Mouse (Mus musculus): Measurements from ENCODE around the gene Phka2.

Gene Phka2

DNA sequence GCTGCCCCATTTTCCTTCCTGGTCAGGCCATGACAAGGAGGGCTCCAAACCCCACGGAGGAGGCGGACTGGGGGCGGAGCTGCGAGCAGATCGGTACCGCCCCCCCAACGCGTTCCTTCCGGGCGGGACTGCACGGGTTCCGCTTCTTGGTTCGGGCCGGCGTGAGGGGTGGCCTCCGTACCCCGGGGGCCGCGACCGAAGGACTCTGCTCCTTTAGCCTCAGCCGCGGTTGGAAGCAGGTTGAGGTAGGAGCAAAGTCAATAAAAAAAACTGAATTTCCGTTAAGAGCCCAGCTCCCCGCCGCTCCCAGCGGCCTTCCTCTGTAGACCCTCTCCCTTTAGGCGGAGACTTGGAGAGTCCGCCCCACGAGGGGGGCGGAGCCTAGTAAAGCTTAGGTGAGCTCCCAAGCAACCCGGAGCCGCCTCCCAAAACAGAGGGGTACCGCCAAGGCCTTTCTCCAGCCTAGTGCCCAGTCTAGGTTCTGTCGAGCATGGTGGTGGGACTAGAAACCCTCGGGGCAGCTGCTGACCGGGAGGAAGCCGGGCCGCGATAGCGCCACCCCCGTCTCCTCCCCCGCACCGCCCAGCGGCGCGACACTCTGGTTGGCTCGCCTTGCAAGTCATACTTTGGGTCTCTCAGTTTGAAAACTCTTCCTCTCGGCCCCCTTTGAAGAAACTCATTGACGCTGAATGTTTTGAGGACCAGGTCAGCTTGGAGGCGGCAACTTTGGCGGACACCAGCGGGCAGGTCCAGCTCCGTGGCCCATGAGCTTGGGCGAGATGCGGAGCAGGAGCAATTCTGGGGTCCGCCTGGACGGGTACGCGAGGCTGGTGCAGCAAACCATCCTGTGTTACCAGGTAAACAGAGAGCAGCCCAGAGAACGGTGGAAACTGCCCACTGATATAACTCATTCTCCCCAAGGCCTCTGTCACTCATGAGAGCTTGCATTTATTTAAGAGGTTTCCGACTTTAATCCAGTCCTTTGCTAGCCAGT is at the start of gene Phka2:
Phka2 (plus strand) TSS at position 119 of the 994 bp plus-strand sequence.
- peak; percentile 97 for ATAC-seq (ENCODE audit: insufficient number of reproducible peaks, low FRiP score, low TSS enrichment)

GRCm38 (mm10) chrX:160455686-160456085 is 46.3 kb upstream of the Phka2 start:
- ATAC-seq (ENCODE audit: insufficient number of reproducible peaks, low FRiP score, low TSS enrichment), result no peak

DNA sequence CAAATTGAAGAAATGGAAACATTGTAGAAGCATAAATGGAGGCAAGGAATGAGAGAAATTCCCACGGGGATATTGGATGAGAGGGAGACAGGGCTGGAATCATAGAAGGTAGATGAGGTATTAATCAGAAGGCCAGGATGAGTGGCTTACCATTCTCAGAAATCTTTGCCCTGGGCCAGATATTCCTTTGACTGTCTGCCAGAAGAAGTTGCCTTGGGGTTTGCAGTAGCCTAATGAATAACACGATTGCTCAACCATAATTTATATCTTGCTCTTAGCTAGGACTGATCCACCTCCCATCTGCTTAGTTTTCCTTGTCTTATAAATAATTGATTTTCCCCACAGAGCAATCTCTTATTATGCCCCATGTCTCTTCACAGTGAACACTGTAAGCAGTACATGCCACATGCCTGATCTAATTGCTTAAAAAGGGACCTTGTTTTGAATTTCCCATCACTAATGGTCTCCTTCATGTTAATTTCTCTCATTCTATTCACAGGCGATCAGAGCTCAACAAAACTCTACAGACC is 30.6 kb upstream of the Phka2 start:
- ATAC-seq (ENCODE audit: insufficient number of reproducible peaks, low FRiP score, low TSS enrichment), result no peak

GRCm38 (mm10) chrX:160489784-160490183 is 12.2 kb upstream of the Phka2 start:
- ATAC-seq (ENCODE audit: insufficient number of reproducible peaks, low FRiP score, low TSS enrichment), result no peak

DNA sequence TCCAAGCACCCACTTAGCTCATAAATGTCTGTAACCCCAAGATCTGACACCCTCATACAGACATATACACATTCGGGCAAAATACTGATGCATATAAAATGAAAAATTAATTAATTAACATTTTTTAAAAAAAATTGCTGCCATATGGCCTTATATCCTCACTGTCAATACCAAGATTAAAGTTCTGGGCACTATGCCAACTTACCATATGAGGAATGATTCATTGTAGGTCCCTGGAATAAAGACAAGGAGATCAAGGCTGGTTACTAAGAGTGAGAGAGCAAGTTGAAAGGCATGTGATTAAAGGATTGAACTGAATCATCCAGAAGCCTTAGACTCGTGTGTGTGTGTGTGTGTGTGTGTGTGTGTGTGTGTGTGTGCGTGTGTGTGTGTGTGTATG is 7.6 kb upstream of the Phka2 start:
- ATAC-seq (ENCODE audit: insufficient number of reproducible peaks, low FRiP score, low TSS enrichment), result no peak; the same call in 1 of the 2 replicates

GRCm38 (mm10) chrX:160494921-160495320 is 7.0 kb upstream of the Phka2 start:
- no peak for ATAC-seq (ENCODE audit: insufficient number of reproducible peaks, low FRiP score, low TSS enrichment)

- ATAC-seq (ENCODE audit: insufficient number of reproducible peaks, low FRiP score, low TSS enrichment), result no peak
These were observed 5.5 kb upstream of the Phka2 start for GRCm38 (mm10) chrX:160496473-160496872.

GRCm38 (mm10) chrX:160501095-160501494 is 871 bp upstream of the Phka2 start:
- no peak for ATAC-seq (ENCODE audit: insufficient number of reproducible peaks, low FRiP score, low TSS enrichment)

DNA sequence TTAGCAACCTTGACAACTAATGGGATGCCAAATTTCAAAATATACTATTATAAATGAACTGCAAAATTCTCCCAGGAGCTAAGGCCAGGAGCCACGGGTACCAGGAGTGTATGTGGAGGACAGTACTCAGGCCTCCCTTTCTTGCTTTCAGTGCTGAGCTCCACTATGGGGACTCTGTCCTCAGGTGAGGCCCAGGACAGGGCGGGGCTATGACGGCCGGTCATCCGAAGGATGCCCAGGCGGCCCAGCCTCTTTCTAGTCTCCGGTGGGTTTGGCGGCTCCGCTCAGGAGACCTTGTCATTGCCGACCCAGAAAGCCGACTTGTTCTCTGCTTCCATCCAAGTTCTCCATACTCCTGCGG is 299 bp upstream of the Phka2 start:
- peak; percentile 87 for ATAC-seq (ENCODE audit: insufficient number of reproducible peaks, low FRiP score, low TSS enrichment)

DNA sequence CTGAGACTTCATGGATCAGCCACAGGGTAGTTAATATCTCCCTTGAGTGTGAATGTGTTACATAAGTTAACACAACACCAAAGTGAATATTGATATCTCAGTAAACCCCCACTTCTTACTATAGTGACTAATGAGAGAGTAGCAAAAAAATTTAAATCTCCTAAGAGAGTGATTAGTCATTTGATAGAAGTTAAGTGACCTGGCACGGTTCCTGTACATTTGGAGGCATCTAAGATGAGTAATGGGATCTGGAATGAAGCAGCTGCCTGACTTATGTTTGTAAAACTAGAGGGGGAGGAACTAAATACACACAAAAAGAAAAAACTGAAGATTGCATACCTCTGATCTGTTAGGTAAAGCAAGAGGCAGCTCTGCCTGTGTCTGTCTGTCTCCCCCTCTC is 7.1 kb downstream of the Phka2 start:
- no peak for ATAC-seq (ENCODE audit: insufficient number of reproducible peaks, low FRiP score, low TSS enrichment)

GRCm38 (mm10) chrX:160510197-160510596 is 8.2 kb downstream of the Phka2 start:
- no peak for ATAC-seq (ENCODE audit: insufficient number of reproducible peaks, low FRiP score, low TSS enrichment)

DNA sequence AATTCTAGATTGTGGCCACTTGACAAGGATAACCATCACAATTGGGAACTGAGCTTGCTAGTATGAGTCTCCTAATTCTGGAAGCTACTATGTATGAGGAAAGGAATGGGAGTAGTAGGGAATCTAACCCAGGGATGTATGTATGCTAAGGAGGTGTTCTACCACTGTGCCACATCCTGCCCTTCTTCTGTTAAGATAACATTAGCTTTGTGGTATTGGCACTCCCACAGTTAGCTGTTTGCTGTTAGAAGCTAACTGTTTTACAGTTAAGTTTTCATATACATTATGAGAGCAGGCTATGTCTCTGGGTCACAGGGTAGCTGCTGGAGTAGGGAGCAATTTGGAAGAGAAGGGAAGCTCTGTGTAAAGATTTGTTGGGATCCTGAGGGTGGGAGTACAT is 14.1 kb downstream of the Phka2 start:
- ATAC-seq (ENCODE audit: insufficient number of reproducible peaks, low FRiP score, low TSS enrichment), result no peak

GRCm38 (mm10) chrX:160542772-160543171 is 40.8 kb downstream of the Phka2 start:
- no peak for ATAC-seq (ENCODE audit: insufficient number of reproducible peaks, low FRiP score, low TSS enrichment)

GRCm38 (mm10) chrX:160548875-160549274 is 46.9 kb downstream of the Phka2 start:
- no peak for ATAC-seq (ENCODE audit: insufficient number of reproducible peaks, low FRiP score, low TSS enrichment)

DNA sequence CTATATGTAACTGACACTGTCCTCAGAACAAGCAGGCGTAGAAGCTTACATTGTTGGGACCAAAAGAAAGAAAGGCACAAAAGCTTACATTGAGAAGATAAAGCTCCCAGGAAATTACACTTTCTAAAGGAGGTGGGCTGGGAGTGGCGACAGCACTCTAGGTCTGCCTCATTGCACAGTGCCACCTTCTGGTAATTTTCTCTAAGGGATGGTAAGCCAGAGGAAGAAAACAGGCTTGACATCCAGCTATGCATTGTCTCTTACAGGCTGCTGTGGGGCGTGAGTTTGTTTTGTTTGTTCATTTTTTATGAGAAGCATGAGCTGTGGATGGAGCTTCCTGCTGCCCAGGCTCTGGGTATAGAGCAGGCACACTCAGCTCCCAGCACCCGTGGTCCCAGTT is 50.1 kb downstream of the Phka2 start:
- ATAC-seq (ENCODE audit: insufficient number of reproducible peaks, low FRiP score, low TSS enrichment), result no peak

DNA sequence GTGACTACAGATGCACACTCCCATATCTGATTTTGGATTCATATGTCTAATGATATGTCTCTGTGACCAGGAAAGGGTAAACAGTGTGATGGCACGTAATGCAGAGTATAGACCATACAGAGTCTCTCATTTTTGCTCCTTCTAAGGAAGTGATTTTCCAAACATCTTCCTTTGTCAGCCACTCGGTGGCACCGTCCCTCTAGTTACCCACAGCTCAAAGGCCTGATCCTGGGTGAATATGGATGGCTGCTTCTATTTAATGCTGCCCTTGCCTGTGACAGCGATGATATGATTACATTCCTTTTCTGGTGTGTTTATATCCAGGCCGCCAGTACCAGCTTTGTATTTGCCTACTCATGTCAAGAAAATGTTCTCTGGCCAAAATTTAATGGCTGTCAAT is 81.6 kb downstream of the Phka2 start:
- no peak for ATAC-seq (ENCODE audit: insufficient number of reproducible peaks, low FRiP score, low TSS enrichment)

DNA sequence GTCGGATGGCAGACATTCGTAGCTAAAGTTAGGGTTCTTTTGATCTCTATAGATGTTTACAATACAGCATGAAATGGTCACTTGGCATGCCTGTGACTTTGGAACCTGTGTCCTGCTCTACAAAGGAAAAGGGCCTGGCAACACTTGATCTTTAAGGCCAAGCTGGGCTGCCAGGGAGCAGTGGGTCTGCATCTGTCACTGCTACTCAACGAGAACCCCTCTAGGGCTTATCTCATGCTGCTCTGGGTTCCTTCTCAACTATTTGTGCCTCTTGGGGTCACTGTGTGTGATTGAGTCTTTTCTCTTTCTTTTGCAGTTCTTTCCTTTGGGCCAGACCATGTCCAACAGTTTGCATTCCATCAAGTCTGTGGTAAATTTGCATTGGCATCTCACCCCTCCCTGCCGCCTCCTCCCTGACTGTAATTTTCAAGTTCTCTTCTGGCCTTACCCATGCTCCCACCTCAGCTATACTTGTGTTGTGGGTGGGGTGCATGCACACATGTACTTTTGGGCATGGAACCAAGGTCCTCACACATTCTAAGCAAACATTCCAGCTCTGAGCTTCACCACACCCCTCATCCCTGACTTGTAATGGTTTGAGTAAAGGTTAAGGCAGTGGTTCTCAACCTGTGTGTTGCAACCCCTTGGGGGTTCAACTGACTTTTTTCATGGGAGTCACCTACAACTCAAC is 82.3 kb downstream of the Phka2 start:
- no peak for ATAC-seq (ENCODE audit: insufficient number of reproducible peaks, low FRiP score, low TSS enrichment)

DNA sequence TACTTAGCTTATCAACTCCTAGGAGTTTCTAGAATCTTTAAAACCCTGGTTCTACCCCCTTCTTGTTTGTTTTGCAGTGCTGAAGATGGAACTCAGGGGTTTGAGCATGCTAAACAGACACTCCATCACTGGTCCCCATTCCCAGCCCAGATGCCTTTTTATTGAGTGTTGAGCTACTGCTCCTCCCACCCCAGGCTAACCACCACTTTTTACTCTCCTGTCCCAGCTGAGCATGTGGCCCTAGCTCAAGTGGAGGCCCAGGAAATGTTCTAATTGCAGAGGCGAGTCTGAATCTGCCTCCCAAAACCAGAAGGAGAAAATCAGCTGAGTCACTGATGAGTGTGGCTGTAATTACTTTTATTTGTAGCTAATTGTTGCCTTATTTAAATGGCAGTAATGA is 83.1 kb downstream of the Phka2 start:
- no peak for ATAC-seq (ENCODE audit: insufficient number of reproducible peaks, low FRiP score, low TSS enrichment)

DNA sequence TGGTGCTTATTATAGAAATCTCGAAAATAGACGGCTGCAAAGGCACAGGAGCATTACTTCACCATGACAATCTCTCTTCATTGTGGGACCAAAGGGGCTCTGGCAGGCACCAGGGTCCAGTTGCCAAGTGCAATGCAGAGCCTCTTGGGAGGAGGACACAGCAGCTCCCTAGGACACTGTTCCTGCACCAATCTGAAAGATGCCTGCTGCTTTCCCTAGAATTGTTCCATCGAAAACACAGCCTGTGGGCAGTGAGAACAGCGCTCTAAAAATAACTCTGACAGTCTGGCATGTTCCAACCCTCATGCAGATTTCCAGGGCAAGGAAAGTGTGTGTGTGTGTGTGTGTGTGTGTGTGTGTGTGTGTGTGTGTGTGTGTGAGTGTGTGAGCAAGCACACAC is 86.6 kb downstream of the Phka2 start:
- ATAC-seq (ENCODE audit: insufficient number of reproducible peaks, low FRiP score, low TSS enrichment), result peak; percentile 59; the same call in 1 of the 2 replicates

GRCm38 (mm10) chrX:160590147-160590546 is 88.2 kb downstream of the Phka2 start:
- no peak for ATAC-seq (ENCODE audit: insufficient number of reproducible peaks, low FRiP score, low TSS enrichment)

DNA sequence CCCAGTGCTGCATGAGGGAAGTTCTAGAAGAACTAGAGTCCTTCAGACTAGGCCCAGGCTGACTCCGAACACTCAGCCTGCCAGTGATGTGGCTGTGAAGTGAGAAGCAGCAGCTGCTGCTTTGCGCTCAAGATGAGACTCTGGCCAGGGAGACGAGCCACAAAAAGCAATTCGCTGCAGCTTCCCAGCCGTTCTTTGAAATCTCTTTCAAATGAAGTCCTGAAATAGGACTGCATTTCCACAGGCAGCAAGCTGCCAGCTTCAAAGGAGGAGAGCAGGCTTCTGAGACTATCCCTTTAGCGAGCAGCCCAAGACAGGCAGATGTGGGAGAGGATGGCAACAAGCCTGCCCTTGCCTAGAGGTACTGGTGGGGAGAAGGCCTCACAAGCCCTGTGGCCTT is 91.0 kb downstream of the Phka2 start:
- no peak for ATAC-seq (ENCODE audit: insufficient number of reproducible peaks, low FRiP score, low TSS enrichment)

All from cerebellum, adult (tissue).